Mouse (Mus musculus) bone marrow macrophage, adult 2 months (primary cell): ENCODE results near the gene Zfp865.

Experiments
- CTCF ChIP-seq: IDR thresholded peaks from 2 replicates; pipeline ENCODE4 v1.5.1; 2012; ENCODE audit warnings: low read depth, mild to moderate bottlenecking, low read length, moderate library complexity
- POLR2A ChIP-seq: IDR thresholded peaks from 2 replicates; pipeline ENCODE4 v1.6.1; 2012; ENCODE audit warnings: mild to moderate bottlenecking, low read depth, low read length, borderline replicate concordance

GRCm38 (mm10) chr7:5060944-5061773, 41.0 kb downstream of the Zfp865 start:
- TF ChIP-seq CTCF (peak; percentile 39; the same call in 1 of the 2 replicates), POLR2A (peak; percentile 13; the same call in 1 of the 2 replicates)
